Mouse (Mus musculus) lung, postnatal 4 days (tissue): ENCODE results near the gene Stag2.

Experiments used
- DNase-seq, 2 experiments: peaks; one replicate each; pipeline ENCODE4 v3.0.0; 2021

Stag2 gene

GRCm38 (mm10) chrX:42250342-42250741 lies 101.2 kb downstream of the Stag2 start:
- no peak for DNase-seq

DNA sequence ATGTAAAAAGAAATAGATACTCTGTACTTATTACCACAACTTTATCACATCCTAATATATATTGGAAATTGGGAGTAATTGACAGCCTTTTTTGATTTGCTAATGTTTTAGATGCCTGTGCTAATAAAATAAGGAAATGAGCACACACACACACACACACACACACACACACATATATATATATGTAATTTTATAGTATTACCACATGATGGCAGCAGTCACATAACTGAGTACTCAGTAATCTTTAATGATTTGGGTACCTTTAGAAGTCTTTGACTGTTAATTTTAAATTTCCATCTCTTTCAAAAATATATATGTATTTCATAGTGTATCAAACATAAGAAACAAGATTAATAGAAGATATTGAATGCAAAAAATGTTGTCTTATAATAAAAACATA lies 123.6 kb downstream of the Stag2 start:
- no peak for DNase-seq

DNA sequence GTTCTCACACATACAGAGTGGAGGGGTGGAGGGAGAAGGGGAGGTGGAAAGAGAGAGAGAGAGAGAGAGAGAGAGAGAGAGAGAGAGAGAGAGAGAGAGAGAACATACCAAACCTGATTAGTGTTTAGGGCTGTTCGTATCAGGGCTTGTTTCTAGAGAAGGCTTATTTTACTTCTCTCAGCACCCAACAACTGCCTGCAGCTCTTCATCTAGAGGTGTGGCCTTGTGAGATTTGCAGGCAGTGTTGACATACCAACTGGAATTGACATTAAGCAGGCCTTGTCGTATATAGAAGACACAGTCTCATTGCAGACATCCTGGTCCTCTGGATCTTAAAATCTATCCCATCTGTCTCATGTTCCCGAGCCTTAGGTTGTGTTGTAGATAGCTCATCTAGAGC lies 141.1 kb downstream of the Stag2 start:
- no peak for DNase-seq

- peak in 1 of 2 experiments; percentile 36 for DNase-seq
These were observed 166.1 kb downstream of the Stag2 start for GRCm38 (mm10) chrX:42315231-42315630.

- no peak for DNase-seq
These were observed 171.3 kb downstream of the Stag2 start for GRCm38 (mm10) chrX:42320424-42320823.

- peak; percentile 8 to 25 for DNase-seq
These were observed 172.2 kb downstream of the Stag2 start for GRCm38 (mm10) chrX:42321200-42321773.

- no peak for DNase-seq
These were observed 175.7 kb downstream of the Stag2 start for GRCm38 (mm10) chrX:42324848-42325247.
